Mouse (Mus musculus) thymus, postnatal 10 days (tissue): Measurements from ENCODE around the gene Cebpz.

ENCODE experiments used
- DNase-seq, 2 experiments: peaks; one replicate each; pipeline ENCODE4 v3.0.0; 2021; ENCODE audit warnings: low spot score in 2 of 2

The Cebpz gene

DNA sequence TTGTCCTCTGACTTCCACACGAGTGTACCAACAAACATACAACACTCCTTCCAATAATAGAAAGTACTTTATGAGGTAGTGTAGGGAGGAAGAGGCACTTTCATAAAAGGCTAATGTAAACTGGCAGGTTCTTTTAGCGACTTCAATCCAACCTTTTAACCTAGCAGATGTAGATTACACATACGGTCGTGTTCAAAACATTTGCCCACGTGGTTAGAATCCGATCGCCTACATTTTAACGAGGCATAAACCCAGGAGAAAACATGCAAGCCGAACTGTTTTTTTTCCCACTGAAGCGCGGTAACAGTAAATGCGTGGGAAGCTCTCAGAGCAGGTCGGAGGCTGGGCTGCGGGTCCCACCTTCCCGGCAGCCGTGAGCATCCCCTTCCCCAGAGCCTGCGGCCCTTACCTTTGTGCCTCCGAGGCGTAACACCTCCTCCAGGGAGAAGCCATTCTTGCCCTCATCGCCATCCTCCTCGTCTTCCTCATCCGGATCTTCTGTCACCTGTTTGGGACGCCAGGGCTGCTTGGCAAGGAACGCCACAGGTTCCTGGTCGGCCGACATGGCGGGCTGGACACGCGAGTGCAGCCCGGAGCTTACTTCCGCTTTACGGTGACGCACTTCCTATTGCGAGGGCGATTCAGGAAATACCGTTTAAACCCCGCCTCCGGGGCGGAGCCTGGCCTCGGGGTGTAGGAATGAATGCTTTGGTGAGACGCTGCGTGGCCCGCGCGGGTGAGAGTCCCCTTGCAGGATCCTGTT, at the start of gene Cebpz, which contains the start of gene Ndufaf7:
Gene Cebpz (minus strand): TSS at position 601 of the 763 bp plus-strand sequence.
Gene Ndufaf7 (plus strand): TSS at position 671 of the 763 bp plus-strand sequence.
- peak; percentile 92 to 93 for DNase-seq

DNA sequence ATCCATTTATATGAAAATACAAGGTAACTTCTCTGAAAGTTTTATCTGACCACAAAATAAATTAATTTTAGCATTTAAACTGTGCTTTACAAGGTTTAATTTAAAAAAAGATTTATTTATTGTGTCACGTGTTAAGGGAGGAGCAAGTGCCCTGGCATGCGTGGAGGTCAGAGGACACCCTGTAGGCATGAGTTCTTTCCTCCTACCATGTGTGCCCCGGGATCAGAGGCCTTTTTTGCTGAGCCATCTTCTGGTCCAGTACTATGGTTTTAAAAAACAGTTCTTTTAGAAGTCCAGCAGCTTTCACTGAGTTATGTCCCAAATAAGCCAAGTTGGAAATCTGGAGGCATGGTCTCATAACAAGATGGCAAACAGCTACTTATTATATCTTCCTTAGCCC, 46.9 kb upstream of the Cebpz start:
- DNase-seq, result no peak

DNA sequence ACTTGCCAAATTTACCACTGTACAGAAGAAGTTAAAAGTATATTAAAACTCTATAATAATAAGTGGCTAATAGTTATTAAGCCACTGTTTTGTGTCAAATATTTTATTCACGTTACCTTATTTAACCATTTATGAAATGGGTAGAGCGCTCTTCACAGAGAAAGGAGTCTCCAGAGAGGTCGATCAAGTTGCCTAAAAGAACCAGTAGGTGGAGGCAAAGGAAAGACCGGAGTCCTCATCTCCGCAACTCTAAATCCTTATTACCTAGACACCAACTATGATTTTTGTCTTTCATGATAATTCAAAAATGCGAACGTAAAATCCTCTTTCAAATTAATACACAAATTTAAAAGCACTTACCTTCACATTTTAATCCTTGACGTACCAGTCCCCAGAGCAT, 46.3 kb upstream of the Cebpz start:
- DNase-seq, result no peak

DNA sequence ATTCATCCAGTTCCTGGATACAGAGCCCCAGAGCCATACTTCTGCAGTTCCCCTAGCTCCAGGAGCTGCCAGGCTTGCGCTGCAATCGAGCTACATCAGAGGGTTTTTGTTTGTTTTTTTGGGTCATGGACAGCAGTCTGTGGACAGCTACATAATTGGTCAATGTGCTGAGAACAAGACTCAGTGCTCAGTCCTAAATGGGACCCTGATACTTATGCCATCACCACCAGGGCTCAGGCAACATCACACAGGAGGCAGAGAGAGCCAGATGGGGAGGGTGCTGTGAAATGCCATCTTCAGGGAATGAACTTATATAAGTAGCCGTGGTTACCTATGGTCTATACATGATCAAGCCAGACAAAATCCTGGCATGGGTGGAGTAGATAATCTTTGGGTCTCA, 31.6 kb upstream of the Cebpz start:
- DNase-seq, result no peak

DNA sequence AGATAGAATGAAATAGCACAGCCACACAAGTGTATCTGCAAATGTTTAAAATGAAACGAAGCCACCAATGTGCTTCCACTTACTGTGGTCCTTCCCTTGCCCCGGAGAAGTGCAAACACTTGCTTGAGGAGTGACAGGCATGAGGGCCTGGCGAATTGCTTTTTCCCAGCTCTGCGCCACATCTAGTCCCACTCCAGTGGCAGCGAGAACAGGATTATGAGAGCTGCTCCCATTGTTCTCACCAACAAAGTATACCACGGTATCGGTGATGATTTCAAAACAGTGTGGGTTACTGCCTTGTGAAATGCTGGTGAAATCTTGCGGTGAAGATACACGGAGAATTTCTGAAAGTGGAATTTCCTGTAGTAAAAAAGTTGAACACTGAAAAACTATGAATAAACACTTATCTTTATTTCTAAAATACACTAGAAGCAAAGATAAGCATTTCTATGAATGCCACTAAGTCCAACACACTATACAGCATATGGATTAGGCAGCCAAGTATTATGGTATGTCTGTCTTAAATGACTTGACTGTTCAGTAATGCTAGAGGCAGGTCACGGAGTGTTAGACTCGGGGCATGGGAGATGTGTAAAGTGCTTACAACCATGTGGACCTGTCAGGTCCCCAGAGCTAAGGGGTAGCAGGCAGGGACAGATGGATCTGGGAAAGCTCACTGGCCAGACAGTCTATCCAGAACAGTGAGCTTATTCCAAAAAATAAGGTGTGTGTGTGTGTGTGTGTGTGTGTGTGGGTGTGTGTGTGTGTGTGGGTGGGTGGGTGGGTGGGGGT, 29.4 kb upstream of the Cebpz start:
- DNase-seq, result no peak

DNA sequence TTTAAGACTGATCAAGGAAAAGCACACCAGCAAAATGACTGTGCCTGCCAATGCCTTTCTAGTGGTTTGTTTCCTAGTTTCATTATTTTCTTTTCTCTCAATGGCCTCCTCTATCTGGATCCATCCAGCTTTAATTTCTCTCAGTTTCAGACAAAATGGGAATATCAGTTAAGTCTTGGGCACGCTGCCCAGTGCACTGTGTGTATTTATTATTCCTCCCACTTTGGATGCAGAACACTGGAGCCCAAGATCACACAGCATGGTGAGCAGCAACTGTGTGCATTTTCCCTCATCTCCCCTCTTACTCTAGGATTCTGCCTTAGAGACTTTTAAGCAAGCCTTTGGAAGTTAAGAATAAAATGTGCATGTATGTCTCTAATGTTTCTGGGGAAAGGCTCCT, 27.5 kb upstream of the Cebpz start:
- DNase-seq, result no peak

DNA sequence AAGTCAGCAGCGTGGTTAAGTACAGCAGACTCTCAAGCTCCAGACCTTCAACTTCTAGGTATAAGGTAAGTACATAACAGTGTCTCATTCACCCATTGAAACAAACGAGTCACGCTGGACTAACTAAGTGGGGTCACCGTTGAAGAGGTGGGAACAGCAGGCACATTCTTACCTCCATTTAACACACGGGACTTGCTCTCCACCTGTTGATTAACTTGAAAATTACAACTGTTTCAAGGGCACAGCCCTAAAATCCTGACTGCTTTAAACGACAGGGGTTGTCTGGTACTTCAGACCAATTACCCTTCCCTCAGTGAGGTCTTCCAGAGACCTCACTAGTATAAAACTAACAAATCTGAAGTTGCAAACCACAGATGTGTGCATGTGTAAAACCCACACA, 22.6 kb upstream of the Cebpz start:
- no peak for DNase-seq

DNA sequence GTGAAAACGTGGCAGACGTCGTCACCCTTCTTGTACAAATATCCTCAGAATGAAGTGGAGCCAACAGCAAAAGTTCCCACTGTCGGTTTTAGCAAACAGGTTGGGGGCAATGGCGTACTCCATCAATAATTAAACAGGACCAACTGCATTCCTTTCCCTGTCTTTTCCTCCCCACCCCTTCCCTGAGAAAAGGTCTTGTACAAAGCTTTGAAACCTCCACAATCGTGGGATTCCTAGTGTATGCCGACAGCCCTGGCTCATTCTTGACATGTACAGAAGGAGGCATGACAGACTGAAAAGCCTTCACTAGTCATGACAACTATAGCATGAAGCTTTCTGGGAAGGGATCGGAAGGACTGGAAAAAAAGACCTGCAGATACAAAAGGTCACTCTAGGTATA, 16.4 kb upstream of the Cebpz start:
- DNase-seq, result no peak

DNA sequence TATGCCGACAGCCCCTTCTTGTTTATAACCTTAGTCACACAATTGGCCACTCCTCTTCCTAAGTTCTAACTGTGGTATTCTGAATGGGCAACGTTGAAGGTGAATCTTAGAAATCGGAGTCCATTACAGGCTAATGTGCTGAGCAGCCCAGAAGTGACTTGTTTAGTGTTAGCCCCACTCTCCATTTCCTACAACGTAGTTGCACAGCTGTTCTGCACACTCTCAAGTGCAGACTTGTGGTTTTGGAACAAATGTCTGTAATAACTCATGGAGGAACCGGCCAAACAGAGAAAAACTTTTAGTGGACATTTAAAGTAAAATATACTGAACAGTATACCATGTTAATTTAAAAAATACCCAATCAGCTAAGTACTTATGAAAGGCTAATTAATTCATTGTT, 15.2 kb upstream of the Cebpz start:
- no peak for DNase-seq

DNA sequence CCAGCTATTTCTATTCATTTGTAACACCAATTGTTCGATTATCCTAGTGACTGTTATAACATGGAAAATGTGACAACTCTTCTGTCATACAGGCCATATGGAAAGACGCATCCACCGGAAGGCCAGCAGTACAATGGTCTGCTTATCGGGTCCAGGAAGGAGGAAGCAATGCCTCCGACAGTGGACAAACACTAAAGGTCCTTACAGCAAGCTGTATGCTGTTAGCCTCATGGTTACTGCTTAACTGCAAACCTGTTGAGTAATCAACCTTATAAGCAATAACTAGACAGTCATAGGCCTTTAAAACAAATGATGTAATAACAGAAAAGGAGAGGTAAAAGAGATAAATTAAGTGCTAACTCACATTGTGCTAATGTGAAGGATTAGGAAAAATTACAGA, 14.4 kb upstream of the Cebpz start:
- no peak for DNase-seq

DNA sequence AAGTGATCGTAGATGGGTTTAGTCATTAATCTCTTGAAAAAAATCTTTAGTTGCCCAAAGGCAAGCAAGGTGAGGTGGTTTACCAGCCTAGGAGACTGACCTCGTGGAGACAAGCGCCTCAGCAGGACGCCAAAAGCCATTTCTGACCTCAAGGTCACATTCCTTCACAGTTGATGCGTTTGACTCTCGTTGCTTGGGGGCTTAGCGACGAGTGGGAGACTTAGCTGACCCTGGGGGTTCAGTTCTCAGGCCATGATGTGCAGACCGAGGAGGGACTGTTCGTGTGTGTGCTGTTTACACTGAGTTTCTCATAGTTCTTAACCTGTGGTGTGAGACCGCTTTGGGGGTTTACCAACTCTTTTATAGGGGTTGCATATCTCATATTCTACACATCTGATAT, 5.7 kb upstream of the Cebpz start:
- DNase-seq, result no peak

DNA sequence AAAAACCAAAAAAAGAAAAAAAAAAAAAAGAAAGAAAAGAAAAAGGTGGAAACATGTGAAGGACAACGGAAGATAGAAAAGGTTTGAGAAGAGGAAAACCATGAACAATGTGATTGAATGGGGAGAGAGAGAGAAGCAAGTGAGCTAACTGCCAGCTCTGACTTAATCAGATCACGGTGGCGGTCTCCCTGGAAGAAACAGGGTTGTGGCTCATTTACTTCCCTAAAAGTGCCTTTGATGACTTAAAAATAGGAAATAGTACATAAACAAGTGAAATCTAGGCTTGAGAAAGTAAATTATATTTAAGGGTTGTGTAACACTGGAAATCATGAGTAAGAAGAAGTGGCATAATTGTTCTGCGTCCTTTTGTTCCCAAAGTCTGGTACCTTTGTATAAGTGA, 2.1 kb upstream of the Cebpz start:
- no peak for DNase-seq

DNA sequence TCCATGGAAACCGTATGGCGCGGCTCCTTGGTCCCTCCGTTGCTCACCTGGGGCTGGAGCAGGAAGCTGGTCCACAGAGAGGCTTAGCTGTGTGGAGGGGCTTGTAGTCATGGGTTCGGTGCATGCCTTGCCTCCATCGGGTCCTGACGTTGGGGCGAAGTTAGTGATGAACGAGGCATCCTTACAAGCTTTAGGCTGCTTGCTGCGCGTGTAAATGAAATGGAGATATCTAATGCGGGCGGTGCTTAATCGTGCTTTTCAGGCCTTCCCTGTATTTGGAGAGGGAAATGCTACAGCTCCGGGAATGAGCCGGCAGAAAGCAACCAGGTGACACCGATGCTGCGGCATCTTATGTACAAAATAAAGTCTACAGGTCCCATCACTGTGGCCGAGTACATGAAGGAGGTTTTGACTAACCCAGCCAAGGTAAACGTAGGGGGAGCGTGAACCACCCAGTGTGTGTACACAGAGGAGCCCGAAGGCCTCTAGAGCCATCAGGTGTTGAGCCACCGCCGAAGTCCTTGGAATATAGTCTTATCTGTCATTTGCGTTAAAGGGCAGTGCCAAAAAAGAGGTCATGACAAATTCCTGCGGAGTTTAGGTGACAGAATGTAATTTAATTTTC, 475 bp upstream of the Cebpz start:
- DNase-seq, result peak in 1 of 2 experiments; percentile 7

DNA sequence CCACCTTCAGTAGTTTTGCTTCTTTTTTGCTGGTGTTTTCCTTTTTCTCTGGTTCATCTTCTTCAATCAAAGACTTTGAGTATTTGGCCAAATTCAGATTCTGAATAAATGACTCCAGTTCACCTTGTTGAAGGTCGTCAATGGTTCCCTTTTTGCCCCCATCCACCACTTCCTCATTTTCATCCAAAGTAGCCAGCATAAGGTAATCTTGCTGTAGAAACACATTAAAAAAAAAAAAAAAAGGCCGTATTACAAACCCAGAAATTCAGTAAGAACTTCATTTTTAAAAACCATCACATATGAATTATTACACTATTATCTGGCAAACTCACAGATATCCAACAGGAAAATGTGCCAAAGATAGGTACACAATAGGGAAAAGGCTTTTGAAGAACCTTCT, 1.0 kb downstream of the Cebpz start:
- no peak for DNase-seq

DNA sequence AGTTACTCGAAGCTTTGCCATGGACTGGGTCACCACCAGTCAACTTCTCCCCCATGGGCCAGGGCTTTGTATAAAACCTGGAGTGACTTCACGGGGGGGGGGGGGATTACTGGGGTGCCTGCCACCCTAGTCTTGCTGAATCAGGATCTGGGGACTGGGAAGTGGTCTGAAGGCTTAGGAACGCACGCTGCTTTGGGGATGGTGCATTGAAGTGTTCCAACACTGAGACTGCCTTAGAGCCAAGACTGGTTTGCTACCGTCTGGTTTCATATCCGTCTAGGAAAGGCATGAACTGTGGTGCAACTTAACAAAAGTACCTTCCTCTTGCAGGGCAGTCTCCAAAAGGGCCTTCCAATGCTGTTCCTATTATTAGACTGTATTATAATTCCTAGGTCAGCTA, 19.2 kb downstream of the Cebpz start:
- DNase-seq, result no peak

DNA sequence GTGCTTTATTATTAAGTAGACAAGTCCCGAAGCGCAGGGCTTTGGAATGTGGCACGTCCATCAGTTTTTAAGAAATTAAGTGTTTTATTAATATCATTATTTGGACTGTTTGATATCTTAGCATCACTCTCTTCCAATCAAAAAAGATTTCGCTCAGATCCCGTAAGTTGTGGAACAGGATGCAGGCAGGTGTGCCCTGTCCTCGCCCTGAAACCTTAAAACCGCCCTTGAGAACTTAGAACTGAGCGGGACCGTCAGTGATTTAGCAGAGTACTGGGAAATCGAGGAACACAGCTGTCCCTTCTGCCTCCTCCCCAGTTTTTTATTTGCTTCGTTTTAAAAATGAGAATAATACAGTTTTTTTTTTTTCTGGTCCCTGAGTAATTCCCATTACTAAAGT, 20.0 kb downstream of the Cebpz start:
- DNase-seq, result no peak

DNA sequence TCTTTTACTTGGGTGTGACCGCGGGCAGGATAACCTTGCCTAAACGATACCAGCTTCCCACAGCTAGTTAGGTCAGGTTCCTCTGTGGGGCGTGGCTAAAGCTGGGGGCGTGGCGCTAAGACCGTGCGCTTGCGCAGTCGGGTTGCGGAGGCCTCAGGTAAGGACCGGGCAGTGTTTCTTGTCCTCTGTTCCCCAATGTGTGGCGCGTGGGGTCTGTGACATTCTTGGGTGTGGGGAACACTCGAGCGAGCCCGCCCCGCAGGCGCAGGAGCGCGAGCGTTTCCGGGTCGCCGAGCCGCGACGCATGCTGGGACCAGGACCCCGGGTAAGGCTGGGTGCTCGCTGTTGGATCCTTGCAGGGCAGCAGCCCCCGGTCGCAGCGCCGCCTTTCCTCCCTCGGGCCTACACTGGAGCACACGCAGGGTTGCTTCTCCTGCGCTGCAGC, 20.5 kb downstream of the Cebpz start, which contains the start of gene Cebpzos:
Gene Cebpzos (plus strand): TSS at position 132 of the 445 bp plus-strand sequence.
- DNase-seq, result peak; percentile 87 to 89

DNA sequence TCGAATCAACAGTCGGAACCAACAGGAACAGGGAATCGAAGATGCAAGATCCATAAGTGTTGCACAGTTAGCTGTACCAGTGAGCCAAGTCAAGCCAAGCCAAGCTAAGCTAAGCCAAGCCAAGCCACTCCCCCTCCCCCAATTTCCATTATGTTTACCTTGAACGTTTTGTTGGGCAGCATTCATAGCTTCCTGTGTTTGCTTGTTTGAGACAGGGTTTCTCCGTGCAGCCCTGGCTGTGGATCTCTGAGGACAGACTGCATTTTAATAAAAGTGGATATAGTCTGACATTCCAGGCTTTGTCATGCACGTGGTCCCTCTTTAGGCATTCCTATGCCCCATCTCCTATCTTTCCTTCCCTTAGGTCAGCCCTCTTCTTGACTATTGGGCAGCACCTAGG, 21.1 kb downstream of the Cebpz start:
- no peak for DNase-seq

DNA sequence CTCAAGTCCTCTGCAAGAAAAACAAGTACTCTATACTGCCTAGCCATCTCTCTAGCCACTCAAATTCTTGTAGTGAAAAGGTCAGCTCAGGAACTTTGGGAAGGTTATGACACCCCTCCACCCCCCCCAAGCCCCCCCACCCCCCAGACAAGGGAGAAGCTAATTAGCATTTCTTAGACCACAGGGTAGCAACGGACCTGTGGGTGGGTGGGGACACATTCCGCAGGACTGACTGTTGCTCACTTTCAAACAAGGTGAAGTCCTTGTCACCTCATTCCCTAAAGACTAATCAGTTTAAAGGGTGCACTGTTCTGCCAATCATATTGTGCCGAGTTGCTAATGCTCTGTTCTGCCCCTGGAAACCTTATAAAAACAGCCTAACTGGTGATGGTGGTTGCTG, 22.9 kb downstream of the Cebpz start:
- no peak for DNase-seq

DNA sequence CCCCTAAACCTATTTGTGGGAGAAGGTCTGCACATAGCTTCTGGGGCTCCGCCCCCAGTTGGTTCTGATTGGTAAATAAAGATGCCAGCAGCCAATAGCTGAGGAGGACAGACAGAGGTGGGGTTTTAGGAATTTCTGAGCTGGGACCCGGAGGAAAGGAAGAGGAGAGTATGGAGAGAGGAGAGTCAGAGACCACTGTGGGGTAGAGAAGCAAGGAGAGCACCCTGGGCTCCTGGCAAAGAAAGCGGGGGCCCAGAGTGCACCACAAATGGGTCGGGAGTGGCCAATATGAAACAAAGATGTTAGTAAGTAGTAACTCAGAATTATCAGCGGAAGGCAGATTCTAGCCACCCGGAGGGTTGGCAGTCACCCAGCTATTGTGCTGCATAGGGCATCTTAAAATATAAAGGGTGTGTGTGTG, 24.0 kb downstream of the Cebpz start:
- no peak for DNase-seq

DNA sequence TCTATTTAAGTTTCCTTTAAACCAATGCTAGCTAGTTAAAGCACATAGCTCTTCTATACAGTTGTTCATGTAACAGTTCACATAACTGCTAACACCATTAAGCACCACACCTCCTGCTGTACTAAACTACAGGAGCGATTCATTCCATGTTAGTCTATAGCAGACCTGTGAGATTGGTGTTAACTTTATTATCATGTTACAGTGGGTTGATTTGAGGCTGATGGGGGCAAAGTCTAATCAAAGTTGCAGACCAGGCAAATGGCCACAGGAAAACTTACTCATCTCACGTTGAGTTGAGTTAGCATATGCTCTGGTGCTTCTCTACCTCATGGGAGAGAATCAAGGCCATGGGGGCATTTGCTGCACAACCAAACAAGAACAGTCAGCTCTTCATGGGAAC, 27.5 kb downstream of the Cebpz start:
- DNase-seq, result no peak

DNA sequence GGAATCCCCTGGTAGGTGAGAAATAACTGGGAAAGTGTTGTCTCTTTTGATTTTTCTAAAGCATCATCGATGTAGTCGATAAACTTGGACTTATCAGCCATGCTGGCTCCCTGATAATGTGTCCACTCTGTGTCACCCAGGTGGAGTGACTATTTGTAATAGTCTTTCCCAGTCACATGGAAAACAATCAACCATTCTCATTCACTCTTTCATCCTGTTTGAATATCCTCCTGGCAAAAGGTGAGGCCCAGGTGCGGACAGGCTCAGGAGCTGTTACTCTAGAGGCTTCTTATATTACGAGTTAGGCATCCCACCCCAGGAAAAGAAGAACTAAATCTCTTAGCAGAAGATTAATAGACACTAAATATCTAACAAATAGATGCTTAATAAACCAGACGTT, 30.0 kb downstream of the Cebpz start, which contains the start of gene Sult6b1:
Gene Sult6b1 (minus strand): TSS at position 101 of the 400 bp plus-strand sequence.
- DNase-seq, result no peak
